Mouse (Mus musculus): ENCODE results near the gene Klhl18.

DNA sequence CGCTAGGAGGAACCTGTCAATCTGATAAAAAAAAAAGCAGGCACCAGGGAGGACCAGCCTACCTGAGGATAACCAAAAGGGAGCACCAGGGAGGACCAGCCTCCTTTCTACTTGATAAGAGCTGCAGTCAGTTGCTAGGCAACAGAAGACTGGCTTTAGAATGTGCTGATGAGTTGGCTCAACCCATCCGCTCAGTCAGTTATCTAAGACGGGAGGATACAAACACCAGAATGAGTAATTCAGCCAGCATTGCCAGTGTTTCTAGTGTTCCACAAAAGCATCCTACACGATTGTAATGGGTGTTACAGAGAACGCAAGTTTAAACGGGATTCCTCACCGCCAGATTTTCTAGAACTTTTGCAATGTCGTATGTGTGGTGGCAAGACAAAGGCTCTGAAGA is 45.3 kb downstream of the Klhl18 start:
- TF ChIP-seq GATA1 (IDR thresholded peaks at IDR 0.05; ENCODE audit: low read length) (no peak), TAL1 (IDR thresholded peaks at IDR 0.05; ENCODE audit: low read length) (no peak)
